Mouse (Mus musculus): ENCODE data around the gene Trappc3. TPM values are rescaled to one million over a fixed set of nuclear protein-coding genes. Genes with fewer than 3 reads are reported as not detected.

Trappc3 gene
- polyA plus RNA-seq, 1 experiment from 2014 or later, result 198 TPM

DNA sequence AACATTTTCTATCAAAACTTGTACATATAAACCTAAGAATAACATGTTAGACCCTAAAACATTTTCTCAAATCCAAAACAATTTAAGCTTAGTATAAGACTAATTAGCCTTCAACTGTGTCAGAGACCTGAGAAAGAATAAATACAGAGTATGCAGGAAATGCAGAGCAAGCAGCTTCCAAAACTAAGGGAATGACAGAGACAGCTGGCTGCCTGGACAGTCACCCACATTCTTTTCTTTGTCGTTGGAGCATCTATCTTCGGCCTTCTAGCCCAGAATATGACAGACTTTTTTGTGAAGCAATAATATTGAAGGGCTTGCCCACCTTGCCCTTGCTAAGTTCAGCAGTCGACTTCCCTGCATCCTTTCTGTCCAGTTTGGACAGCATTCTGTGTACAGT is 7.2 kb downstream of the Trappc3 start:
- WGBS, result 85% methylated on average over 3 of the region's 3 CpGs
- no peak for ATAC-seq
- no peak overlapping the region for H3K4me2 ChIP-seq (ENCODE audit: low read length)
- no peak overlapping the region for H3K4me3 ChIP-seq (ENCODE audit: low read depth, low read length)
- no peaks in the 10 kb centered on the region for H3K27me3 ChIP-seq (ENCODE audit: control insufficient read depth, insufficient read depth, low read depth, low read length)
- no peak overlapping the region for H3K9ac ChIP-seq (ENCODE audit: low read depth, low read length)
- H3K4me1 ChIP-seq (ENCODE audit: control insufficient read depth, insufficient read depth, low read length), result peaks cover 5% of the 10 kb centered on the region; the same call in 1 of the 2 replicates
- no peaks in the 10 kb centered on the region for H3K9me3 ChIP-seq (replicated peaks; ENCODE audit: control insufficient read depth, low read length, poor library complexity, severe bottlenecking)
- H3K27ac ChIP-seq (ENCODE audit: low read length), result no peak overlapping the region
- H3K36me3 ChIP-seq (ENCODE audit: control insufficient read depth, insufficient read depth, low read length), result peaks cover 8% of the 10 kb centered on the region

DNA sequence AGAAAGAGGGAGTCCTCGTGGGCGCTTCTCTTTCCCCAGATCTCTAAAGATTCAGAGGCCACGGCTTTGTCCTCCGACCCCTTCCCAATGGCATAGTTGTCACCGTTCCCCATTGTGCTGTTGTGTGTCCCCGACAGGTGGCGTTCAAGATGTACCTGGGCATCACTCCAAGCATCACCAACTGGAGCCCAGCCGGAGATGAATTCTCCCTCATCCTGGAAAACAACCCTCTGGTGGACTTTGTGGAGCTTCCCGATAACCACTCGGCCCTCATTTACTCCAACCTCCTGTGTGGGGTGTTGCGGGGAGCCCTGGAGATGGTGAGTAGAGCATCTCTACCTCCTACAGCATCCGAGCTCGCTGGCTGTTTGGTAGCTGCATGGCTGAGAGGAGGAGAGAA is 11.6 kb downstream of the Trappc3 start:
- ATAC-seq, result no peak
- H3K27ac ChIP-seq (ENCODE audit: low read length), result no peak overlapping the region

DNA sequence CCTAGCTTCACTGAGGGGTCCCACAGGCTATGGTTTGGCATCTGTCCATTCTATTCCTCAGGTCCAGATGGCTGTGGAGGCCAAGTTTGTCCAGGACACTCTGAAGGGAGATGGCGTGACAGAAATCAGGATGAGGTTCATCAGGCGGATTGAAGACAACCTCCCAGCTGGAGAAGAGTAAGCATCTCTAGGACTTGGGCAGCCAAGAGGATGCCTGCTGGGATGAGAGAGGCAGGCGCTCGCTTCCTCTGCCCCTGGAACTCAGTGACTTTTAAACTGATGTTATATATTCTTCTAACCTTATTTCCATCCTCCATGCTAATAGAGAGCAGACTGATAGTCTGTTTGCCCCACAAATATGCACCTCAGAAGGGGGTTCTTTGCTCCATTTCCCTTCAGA is 13.0 kb downstream of the Trappc3 start:
- peaks cover 11% of the 10 kb centered on the region for H3K36me3 ChIP-seq (ENCODE audit: control insufficient read depth, insufficient read depth, low read length)
- no peak overlapping the region for H3K4me3 ChIP-seq (ENCODE audit: low read depth, low read length)
- H3K27ac ChIP-seq (ENCODE audit: low read length), result no peak overlapping the region
- WGBS, result 97% methylated on average over 4 of the region's 4 CpGs
- no peak overlapping the region for H3K4me2 ChIP-seq (ENCODE audit: low read length)
- no peaks in the 10 kb centered on the region for H3K4me1 ChIP-seq (ENCODE audit: control insufficient read depth, insufficient read depth, low read length)
- H3K9ac ChIP-seq (ENCODE audit: low read depth, low read length), result no peak overlapping the region
- no peaks in the 10 kb centered on the region for H3K27me3 ChIP-seq (ENCODE audit: control insufficient read depth, insufficient read depth, low read depth, low read length)
- no peak for ATAC-seq
- H3K9me3 ChIP-seq (replicated peaks; ENCODE audit: control insufficient read depth, low read length, poor library complexity, severe bottlenecking), result no peaks in the 10 kb centered on the region

More for the DNA sequence above, 11.6 kb downstream of the Trappc3 start:
- H3K9me3 ChIP-seq (replicated peaks; ENCODE audit: control insufficient read depth, low read length, poor library complexity, severe bottlenecking), result no peaks in the 10 kb centered on the region
- H3K36me3 ChIP-seq (ENCODE audit: control insufficient read depth, insufficient read depth, low read length), result peaks cover 11% of the 10 kb centered on the region
- no peak overlapping the region for H3K4me3 ChIP-seq (ENCODE audit: low read depth, low read length)
- no peak overlapping the region for H3K4me2 ChIP-seq (ENCODE audit: low read length)
- 0 out of 2 replicates have a peak overlapping the region, but pooled peaks have one; percentile 1 for H3K9ac ChIP-seq (ENCODE audit: low read depth, low read length)
- WGBS, result 78% methylated on average over 13 of the region's 13 CpGs
- H3K4me1 ChIP-seq (ENCODE audit: control insufficient read depth, insufficient read depth, low read length), result no peaks in the 10 kb centered on the region
- no peaks in the 10 kb centered on the region for H3K27me3 ChIP-seq (ENCODE audit: control insufficient read depth, insufficient read depth, low read depth, low read length)

DNA sequence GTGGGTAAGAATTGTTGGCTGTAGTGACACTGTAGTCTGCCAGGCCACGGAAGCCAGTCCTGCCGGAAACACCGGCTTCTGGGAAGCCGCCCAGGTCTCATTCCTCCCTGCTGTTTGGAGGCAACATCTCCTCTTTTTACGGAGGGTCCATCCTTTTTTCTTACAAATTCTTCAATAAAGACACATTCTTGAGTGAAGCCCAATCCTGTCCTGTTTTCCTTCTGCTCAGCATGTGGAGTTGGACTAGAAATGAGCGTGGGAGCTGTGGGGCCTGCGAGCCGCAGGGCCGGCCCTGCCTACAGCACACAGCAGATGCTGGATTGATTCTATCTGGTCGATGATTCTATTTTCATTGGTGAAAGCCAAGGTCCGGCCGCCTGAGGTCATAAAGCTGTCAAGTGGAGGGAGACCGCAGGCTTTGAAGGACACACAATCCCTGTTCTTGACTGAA is 13.6 kb downstream of the Trappc3 start:
- no peak overlapping the region for H3K27ac ChIP-seq (ENCODE audit: low read length)
- no peak overlapping the region for H3K9ac ChIP-seq (ENCODE audit: low read depth, low read length)
- no peaks in the 10 kb centered on the region for H3K27me3 ChIP-seq (ENCODE audit: control insufficient read depth, insufficient read depth, low read depth, low read length)
- no peaks in the 10 kb centered on the region for H3K9me3 ChIP-seq (replicated peaks; ENCODE audit: control insufficient read depth, low read length, poor library complexity, severe bottlenecking)
- no peaks in the 10 kb centered on the region for H3K4me1 ChIP-seq (ENCODE audit: control insufficient read depth, insufficient read depth, low read length)
- H3K36me3 ChIP-seq (ENCODE audit: control insufficient read depth, insufficient read depth, low read length), result peaks cover 11% of the 10 kb centered on the region
- H3K4me3 ChIP-seq (ENCODE audit: low read depth, low read length), result no peak overlapping the region
- no peak overlapping the region for H3K4me2 ChIP-seq (ENCODE audit: low read length)
- no peak for ATAC-seq
- WGBS, result 92% methylated on average over 13 of the region's 13 CpGs

DNA sequence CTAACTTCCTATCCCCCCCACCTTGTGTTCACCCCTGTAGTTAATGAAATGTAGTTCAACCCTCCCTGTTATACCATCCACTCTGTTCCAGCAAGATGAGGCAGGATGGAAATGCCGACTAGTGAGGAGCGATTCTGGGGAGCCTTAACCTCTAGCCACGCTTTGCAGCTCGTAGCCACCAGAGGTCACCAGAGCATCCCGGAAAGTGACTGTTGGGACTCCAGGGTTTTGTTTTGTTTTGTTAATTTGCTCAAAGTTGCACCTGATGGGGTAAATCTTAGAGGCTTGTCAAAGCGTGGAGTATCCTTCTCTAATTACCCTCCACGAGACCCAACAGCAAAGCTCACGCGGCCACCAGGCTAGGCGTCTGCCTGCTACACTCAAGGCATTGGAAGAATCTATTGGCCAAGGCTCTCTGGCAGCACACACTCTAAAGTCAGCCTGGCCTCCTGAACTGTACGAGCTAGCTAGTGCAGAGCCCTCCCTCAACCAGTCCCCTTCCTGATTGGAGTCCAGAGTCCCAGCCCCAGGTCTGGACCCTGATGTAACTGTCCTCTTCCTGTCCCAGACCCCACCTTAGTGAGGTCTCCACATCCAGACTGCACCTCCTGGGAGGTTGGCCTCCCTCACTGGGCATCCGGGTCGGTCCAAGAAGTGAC is 15.9 kb downstream of the Trappc3 start:
- ATAC-seq, result peak; percentile 60
- 6% methylated on average over 13 of the region's 13 CpGs for WGBS
- Histone ChIP-seq H3K9ac (ENCODE audit: low read depth, low read length) (no peak overlapping the region), H3K4me3 (ENCODE audit: low read depth, low read length) (no peak overlapping the region), H3K4me2 (ENCODE audit: low read length) (peak overlapping the region; percentile 8; the same call in 1 of the 2 replicates), H3K27me3 (ENCODE audit: control insufficient read depth, insufficient read depth, low read depth, low read length) (no peaks in the 10 kb centered on the region), H3K9me3 (replicated peaks; ENCODE audit: control insufficient read depth, low read length, poor library complexity, severe bottlenecking) (no peaks in the 10 kb centered on the region), H3K36me3 (ENCODE audit: control insufficient read depth, insufficient read depth, low read length) (peaks cover 11% of the 10 kb centered on the region), H3K4me1 (ENCODE audit: control insufficient read depth, insufficient read depth, low read length) (no peaks in the 10 kb centered on the region), H3K27ac (ENCODE audit: low read length) (no peak overlapping the region)

DNA sequence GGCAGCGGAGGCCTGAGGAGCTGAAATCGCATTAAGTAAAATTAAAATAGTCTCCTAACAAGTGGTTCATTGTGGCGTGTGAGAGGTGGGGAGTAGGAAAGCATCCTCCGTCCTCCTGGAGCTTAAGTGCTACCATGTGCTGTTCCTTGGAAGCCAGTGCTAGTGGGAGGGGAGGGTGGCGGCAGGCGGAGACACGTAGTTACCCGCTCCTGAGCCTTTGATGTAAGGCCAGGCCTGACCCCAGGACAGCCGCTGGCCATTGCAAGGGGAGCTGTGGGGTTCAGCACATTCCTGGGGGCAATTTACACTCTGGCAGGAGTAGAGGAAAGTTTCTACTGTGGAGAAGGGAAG is 16.4 kb downstream of the Trappc3 start:
- WGBS, result 36% methylated on average over 9 of the region's 9 CpGs
- Histone ChIP-seq H3K9me3 (replicated peaks; ENCODE audit: control insufficient read depth, low read length, poor library complexity, severe bottlenecking) (no peaks in the 10 kb centered on the region), H3K36me3 (ENCODE audit: control insufficient read depth, insufficient read depth, low read length) (peaks cover 10% of the 10 kb centered on the region), H3K27me3 (ENCODE audit: control insufficient read depth, insufficient read depth, low read depth, low read length) (no peaks in the 10 kb centered on the region), H3K4me2 (ENCODE audit: low read length) (no peak overlapping the region), H3K9ac (ENCODE audit: low read depth, low read length) (no peak overlapping the region), H3K27ac (ENCODE audit: low read length) (no peak overlapping the region), H3K4me1 (ENCODE audit: control insufficient read depth, insufficient read depth, low read length) (no peaks in the 10 kb centered on the region), H3K4me3 (ENCODE audit: low read depth, low read length) (no peak overlapping the region)
- no peak for ATAC-seq

DNA sequence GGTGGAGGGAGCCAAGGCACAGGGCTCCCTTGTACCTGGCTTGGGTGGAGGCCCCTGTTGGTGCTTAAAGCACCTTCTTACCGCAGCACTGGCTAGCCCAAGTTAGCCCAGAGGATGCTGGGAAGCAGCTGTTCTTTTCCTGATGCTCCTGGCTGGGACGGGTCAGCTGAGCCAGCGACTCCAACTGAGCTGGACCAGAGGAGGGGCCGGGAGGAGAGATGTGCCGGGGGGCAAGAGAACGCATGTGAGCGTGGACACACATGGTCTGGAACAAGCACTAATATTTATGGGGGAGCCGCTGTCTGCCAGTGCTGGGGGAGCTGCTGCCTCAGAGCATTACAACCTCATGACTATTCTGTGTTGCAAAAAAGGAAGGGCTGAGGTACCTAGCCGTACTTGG is 16.8 kb downstream of the Trappc3 start:
- WGBS, result 64% methylated on average over 9 of the region's 9 CpGs
- no peak for ATAC-seq
- no peak overlapping the region for H3K9ac ChIP-seq (ENCODE audit: low read depth, low read length)
- no peaks in the 10 kb centered on the region for H3K9me3 ChIP-seq (replicated peaks; ENCODE audit: control insufficient read depth, low read length, poor library complexity, severe bottlenecking)
- H3K4me1 ChIP-seq (ENCODE audit: control insufficient read depth, insufficient read depth, low read length), result no peaks in the 10 kb centered on the region
- H3K4me2 ChIP-seq (ENCODE audit: low read length), result no peak overlapping the region
- H3K27ac ChIP-seq (ENCODE audit: low read length), result no peak overlapping the region
- 0 out of 2 replicates have a peak, but pooled peaks cover under 1% of the 10 kb centered on the region for H3K27me3 ChIP-seq (ENCODE audit: control insufficient read depth, insufficient read depth, low read depth, low read length)
- no peak overlapping the region for H3K4me3 ChIP-seq (ENCODE audit: low read depth, low read length)
- peaks cover 7% of the 10 kb centered on the region for H3K36me3 ChIP-seq (ENCODE audit: control insufficient read depth, insufficient read depth, low read length)

DNA sequence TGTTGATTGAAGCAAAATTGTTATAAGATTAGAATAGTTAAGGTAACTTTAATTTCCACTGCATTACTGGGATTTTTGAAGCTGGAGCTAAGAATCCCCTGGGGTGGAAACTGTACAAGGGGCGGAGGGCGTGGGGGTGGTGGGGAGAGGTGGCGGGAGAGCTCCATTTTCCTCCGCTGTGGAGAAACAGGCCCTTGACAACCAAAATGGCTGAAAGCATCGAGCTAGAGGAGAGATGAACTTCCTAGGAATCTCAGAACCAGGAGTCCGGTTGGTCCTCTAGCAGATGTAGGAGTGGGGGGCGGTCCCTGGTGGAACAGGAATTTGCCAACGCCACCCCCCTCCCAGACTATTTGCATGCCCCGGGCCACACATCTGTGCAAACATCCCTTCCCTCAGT is 19.6 kb downstream of the Trappc3 start:
- 71% methylated on average over 9 of the region's 9 CpGs for WGBS
- H3K27ac ChIP-seq (ENCODE audit: low read length), result no peak overlapping the region
- no peaks in the 10 kb centered on the region for H3K9me3 ChIP-seq (replicated peaks; ENCODE audit: control insufficient read depth, low read length, poor library complexity, severe bottlenecking)
- H3K4me2 ChIP-seq (ENCODE audit: low read length), result no peak overlapping the region
- H3K4me3 ChIP-seq (ENCODE audit: low read depth, low read length), result no peak overlapping the region
- H3K27me3 ChIP-seq (ENCODE audit: control insufficient read depth, insufficient read depth, low read depth, low read length), result peaks cover 20% of the 10 kb centered on the region
- peaks cover 3% of the 10 kb centered on the region; the same call in 1 of the 2 replicates for H3K4me1 ChIP-seq (ENCODE audit: control insufficient read depth, insufficient read depth, low read length)
- ATAC-seq, result no peak
- H3K9ac ChIP-seq (ENCODE audit: low read depth, low read length), result no peak overlapping the region
- no peaks in the 10 kb centered on the region for H3K36me3 ChIP-seq (ENCODE audit: control insufficient read depth, insufficient read depth, low read length)

DNA sequence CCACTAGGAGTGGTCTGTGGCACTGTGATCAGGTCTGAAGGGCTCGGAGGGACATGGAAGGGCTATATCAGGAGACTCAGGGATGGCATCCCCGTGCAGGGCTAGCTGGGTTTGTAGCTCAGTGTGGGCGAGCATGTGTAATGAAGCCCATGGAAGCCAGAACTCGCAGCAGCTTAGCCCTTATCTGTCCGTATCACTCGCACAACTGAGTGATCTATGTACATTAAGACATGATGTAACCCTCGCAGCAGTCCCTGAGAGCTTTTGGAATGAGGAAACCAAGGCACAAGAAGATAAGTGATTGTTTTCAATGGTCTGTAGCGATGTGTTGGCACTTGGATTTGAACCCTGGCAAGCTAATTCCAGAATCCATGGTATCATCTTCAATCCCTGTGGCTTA is 21.5 kb downstream of the Trappc3 start:
- no peaks in the 10 kb centered on the region for H3K36me3 ChIP-seq (ENCODE audit: control insufficient read depth, insufficient read depth, low read length)
- WGBS, result 90% methylated on average over 8 of the region's 8 CpGs
- peaks cover 37% of the 10 kb centered on the region for H3K27me3 ChIP-seq (ENCODE audit: control insufficient read depth, insufficient read depth, low read depth, low read length)
- no peaks in the 10 kb centered on the region for H3K9me3 ChIP-seq (replicated peaks; ENCODE audit: control insufficient read depth, low read length, poor library complexity, severe bottlenecking)
- peaks cover 3% of the 10 kb centered on the region; the same call in 1 of the 2 replicates for H3K4me1 ChIP-seq (ENCODE audit: control insufficient read depth, insufficient read depth, low read length)
- ATAC-seq, result no peak
- H3K9ac ChIP-seq (ENCODE audit: low read depth, low read length), result no peak overlapping the region
- H3K4me3 ChIP-seq (ENCODE audit: low read depth, low read length), result no peak overlapping the region
- no peak overlapping the region for H3K4me2 ChIP-seq (ENCODE audit: low read length)
- H3K27ac ChIP-seq (ENCODE audit: low read length), result no peak overlapping the region
